Mouse (Mus musculus) large intestine, adult 2 months (tissue): ENCODE data around the gene Cage1. TPM values are rescaled to one million over a fixed set of nuclear protein-coding genes. Genes with fewer than 3 reads are reported as not detected.

Source experiments
- DNase-seq: peaks from one replicate; pipeline ENCODE4 v3.0.0-alpha.2; 2012; ENCODE audit warnings: low read depth, low spot score
- WGBS: fragments of 180-500 bp; shearing (Covaris S2); methylation state at CpG from one replicate; pipeline ENCODE4 v1.1.7; 2018; 5-methylcytosine and 5-hydroxymethylcytosine counted together
- polyA plus RNA-seq: library from polyadenylated mRNA; depleted of rRNA; stranded (reverse); fragments of >200 nt; gene quantifications from 2 replicates; pipeline ENCODE4 v1.2.3, GENCODE M21; 2012; rRNA removed

The Cage1 gene
- polyA plus RNA-seq, result 0.07 and 0.15 TPM in 2 replicates

DNA sequence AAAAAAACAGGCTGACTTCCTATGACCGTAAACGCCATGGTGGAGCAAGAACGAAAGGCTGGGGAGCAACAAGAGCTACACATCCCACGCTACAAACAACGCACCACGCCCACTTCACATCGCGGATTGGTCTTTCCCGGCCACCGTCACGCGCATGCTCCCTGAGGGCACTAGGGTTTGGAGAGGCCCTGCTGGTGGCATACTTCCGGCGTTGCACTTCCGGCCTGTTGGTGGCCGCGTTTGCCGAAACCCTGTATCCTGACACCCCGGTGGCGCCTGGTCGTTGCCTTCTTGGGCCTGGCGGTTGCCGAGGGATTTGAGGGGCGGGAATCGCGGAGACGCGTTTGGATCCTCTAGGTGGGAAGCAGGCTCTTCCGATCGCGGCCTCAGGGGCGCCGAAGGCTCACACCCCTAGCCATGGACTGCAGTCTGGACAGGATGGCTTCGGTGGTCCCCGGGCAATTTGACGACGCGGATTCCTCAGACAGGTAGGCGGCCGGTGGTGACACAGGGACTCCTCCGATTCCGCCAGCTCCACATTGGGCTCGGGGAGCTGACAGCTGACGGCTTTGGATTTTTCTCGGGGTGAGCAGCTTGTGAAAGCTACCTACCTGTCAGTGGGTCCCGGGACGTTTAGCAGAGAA lies at the start of gene Cage1:
Gene Cage1 (minus strand): TSS at position 26 of the 644 bp plus-strand sequence.
- WGBS, result under 1% methylated on average over 47 of the region's 47 CpGs
- peak; percentile 95 for DNase-seq

DNA sequence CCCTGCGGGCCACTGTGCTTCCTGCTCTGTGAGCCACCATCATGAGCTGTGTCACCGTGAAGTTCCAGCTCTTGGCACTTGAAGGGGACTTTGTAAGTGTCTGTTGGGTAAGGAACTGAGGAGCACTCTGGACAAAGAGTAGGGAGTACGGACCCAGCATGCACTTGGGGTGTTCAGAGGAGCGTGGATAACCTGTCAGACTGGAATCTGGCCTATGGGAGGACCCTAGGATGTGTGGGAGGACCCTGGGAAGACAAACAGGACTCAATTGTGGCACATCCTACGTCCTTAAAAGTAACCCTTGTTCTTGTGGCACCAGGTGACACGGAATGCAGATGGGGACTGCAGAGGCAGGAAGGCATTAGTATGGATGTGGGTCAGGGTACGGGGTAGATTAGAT lies 44.3 kb upstream of the Cage1 start:
- WGBS, result 61% methylated on average over 7 of the region's 7 CpGs
- DNase-seq, result no peak

DNA sequence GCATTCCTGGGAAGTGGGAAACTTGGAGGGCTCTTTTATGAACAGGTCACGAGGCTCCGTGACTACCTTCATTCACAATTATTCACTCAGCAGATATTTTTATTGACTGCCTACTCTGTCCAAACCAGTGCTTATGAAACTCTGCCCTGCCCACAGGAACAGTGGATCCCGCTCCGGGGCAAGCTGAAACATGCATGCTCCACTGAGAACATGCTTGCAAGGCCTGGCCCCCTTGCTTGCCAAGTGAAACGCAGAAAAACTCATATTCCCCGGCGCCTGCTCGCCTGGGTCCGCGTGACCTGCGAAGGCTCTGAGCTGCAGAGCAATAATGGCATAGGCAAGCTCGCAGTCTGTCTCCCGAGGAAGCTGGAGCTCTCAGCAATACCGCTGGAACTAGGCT lies 43.9 kb upstream of the Cage1 start:
- WGBS, result 58% methylated on average over 14 of the region's 14 CpGs
- no peak for DNase-seq

DNA sequence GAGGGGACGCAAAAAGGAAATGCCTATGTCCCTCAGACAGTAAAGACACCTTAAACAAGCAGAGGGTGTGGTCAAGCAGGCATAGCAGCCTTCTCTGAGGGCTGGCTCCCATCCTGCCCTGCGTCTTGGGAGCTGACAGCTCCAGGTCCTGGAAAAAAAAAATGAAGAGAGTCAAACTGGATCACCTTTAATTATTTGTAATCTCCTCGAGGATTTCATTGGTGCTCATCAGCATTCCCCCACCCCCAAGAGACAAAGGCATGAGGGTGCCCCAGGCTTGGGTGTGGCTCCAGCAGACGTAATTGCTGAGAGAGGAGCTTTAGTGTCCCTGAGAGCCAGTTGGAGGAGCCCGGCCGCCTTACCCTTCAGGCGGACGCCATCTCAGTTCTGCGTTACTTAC lies 43.1 kb upstream of the Cage1 start:
- WGBS, result 25% methylated on average over 9 of the region's 9 CpGs
- DNase-seq, result no peak

DNA sequence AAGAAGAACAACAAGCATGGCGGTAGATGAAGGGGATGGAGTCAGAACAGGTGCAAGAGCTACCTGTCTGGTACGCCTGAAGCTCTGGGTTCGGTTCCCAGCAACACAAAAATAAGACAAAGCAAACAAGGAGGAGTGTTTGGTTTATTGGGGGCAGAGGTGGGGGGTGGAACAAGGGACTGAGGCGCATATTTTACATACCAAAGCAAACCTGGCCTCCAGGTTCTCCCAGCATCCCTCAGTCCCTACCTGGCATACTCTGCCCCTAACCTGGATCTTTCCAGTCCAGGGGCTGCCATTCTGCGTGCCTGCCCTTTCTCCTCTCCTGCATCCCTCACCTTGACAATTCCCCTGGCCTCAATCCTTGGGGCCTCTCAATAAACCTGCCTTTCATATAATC lies 42.5 kb upstream of the Cage1 start:
- DNase-seq, result no peak
- WGBS, result 77% methylated on average over 5 of the region's 5 CpGs

DNA sequence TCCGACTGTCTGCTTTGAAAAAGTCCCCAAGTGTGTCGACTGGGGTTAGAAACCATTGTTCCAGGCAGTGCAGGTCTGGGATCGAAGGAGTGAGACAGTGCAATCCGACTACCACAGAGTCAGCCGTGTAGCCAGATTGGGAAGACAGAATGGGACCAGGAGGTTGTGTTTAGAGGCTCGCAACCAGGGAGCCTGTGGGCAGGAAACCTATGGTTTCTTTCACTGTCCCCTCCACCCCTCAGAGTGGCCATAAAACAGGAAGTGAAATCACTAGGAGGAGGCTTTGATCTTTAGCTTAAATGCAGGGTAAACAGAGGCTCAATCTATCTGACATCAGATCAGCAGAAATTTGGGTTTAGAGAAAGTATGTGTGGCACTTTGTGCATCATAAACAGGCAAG lies 42.0 kb upstream of the Cage1 start:
- DNase-seq, result no peak
- WGBS, result 61% methylated on average over 6 of the region's 6 CpGs

DNA sequence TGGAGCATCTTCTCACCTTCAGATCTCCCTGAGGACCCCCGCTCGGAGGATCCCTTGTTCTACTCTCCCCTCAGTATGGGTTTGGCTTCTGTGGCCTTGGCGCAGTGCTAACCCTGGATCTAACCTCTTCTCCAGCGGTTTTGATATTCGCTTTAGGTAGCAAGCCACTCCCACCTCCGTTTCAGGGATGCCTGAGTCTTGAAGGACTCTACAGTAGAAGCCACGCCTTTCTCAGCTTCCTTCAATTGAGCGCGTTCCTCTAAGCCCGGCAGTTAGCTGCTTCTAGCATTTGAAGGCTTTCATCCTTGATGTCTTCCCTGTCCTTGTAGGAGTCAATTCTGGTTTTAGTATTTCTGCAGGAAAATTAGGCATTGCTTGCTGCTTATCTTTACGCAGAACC lies 40.2 kb upstream of the Cage1 start:
- DNase-seq, result no peak
- WGBS, result 22% methylated on average over 11 of the region's 11 CpGs

DNA sequence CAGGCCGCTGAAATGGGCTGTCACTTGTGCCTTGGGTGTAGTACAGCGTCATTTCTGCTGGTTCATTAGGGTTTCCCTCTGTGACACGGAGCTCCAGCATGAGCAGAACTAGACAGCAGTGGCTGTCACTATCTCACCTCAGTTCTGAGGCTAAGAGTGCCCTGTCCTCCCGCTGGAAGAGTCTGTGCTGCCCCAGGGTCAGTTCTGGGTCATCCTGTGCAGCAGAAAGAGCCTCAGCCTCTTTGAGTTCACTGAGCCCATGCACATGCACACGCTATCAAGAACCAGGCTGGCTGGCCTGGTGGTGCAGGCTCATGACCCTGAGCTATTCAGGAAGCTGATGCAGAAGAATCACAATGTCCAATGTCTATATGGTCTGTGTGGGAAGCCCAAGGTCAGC lies 37.5 kb upstream of the Cage1 start:
- no peak for DNase-seq
- WGBS, result 51% methylated on average over 5 of the region's 5 CpGs

DNA sequence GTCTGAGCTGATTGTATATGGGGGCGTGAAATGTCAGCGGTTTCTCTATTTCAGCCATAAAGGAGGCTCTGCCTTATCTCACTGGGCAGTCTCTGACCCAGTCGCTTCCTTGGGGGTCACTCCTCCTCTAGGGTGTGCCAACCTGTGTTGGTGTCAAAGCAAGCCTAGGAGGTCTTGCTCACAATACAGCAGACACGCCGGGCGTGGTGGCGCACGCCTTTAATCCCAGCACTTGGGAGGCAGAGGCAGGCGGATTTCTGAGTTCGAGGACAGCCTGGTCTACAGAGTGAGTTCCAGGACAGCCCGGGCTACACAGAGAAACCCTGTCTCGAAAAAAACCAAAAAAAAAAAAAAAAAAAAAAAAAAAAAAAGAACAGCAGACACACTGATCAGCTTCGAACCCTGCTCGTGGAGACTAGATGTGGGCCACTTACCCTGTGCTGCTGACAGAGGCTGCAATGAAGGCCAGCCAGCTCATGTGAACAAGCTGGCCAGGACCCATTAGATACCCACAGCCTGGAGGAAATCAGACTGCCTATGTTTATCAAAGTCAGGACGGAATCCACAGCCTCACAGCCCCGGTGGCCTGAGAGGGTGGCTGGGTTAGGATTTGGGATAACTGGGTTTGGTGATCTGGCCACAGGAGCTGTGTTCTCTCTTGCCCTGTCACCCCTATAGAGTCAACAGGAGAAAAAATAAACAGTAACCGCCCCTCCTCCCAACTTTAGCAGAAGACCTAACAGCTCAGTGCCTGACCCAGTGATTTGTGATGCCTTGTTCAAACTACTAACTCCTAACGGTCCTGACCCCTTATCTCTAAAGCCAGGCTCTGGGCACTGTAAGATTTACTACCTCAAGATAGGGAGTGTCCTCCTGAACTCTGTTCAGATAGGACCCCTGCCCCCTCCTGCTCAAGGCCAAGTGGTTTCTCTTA lies 36.8 kb upstream of the Cage1 start:
- WGBS, result 73% methylated on average over 18 of the region's 18 CpGs

DNA sequence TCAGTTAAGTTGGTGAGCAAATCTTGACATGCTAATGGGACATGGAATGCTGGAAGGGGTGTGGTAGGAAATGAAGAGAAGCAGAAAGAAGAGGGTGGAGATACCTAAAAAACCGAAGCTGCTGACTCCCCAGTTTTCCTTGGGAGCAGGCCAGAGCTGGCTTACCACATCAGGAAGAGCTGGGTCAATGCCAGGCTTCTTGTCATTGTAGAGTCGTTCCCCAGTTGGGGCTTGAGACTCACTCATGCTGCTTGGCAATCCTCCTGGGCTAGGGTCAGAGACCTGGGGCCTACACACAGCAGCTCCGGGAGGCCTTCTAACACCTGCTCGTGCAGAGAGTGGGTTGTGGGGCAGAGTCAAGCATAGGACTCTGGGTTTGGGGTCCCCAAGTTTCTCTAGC lies 34.1 kb upstream of the Cage1 start:
- DNase-seq, result no peak
- WGBS, result 27% methylated on average over 4 of the region's 4 CpGs

More for the DNA sequence above, 36.8 kb upstream of the Cage1 start:
- no peak for DNase-seq

DNA sequence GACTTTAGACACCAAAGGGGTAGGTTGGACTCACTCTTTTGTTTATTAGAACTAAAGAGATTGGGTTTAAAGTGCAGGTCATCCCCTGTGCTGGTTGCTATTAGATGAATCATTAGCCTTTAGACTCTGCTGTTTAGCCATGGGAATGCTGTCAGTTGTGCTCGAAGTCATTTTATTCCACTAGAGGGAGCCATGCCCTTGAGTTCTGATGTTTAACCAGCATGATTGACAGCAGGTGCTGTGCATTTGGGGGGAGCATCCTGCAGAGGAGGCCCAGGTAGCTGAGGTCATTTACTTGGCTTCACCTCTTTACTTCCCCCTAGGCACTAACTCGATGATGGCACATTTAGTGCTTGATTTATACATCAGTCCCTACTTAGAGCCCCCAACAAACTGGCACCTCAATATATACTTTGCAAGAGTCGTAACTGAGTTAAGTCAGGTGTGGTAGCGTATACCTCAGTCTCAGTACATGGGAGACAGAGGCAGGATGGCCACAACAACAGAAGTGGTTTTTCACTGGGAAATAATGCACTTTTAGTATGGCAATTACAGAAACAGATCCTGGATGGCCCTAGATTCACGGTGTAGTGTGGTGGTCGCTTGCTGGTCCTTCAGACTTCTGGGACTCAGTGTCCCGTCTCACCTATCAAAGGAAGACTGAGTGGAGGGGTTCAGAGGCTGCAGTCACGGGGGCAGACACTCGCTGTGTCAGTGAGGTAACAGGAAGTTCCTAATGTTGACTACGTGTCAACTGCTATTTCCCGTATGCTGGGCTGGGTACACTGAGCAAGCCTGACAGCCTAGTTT lies 28.2 kb upstream of the Cage1 start:
- WGBS, result 64% methylated on average over 11 of the region's 11 CpGs
- DNase-seq, result peak; percentile 70

DNA sequence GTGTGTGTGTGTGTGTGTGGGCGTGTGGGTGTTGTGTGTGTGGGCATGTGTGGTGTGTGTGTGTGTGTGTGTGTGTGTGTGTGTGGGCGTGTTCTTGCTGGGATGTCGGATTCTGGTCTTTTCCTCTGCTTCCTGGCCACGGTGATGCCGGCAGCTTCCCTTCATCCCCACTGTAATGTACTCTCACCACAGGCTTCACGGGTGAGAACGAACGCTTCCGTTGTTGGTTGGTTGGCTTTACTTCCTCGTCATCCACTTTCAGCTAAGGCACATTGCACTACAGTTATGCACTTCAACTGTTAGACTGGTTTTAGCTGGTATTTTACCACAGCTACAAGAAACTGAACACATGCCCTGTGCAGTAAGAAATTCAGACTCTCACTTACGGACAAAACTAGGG lies 25.8 kb upstream of the Cage1 start:
- DNase-seq, result no peak
- whole genome bisulfite sequencing, result 90% methylated on average over 11 of the region's 11 CpGs

DNA sequence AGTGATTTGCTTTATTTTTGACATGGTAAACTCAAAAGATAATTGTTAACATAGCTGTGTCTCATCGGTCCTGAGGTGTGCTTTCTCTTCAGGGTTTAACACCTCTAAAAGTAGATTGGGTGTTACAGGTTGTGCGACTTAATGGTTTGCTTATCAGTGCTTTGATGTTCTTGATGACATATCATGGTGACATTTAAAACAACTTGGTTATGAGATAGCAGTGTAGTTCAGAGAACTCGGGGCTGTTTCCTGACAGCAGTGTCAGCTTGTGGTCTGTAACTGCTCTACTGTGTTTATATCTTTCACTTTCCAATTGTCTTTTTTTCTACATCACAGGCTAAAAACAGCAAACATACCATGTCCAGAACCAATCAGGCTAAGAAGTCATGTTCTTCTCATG lies 13.0 kb upstream of the Cage1 start:
- 82% methylated on average over 3 of the region's 3 CpGs for WGBS
- DNase-seq, result no peak

DNA sequence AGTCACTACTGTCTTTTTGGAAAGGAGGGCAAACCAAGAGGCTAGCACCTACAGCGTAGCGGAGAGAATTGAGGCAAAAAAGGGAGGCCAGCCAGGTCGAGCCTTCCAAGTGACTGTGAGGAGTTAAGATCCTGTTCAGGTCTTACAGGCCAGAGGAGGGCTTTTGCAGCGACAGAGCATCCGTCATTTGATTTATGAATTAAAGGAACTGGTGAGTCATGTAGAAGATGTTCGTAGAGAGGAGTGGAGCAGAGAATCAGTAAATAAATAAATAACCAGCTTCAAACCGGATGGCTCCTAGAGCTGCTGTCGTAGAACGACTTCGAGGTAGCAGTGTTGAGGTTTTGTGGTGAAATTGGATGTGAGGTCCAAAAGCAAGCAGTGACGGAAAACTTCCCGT lies 942 bp upstream of the Cage1 start:
- DNase-seq, result no peak
- WGBS, result 14% methylated on average over 12 of the region's 12 CpGs

DNA sequence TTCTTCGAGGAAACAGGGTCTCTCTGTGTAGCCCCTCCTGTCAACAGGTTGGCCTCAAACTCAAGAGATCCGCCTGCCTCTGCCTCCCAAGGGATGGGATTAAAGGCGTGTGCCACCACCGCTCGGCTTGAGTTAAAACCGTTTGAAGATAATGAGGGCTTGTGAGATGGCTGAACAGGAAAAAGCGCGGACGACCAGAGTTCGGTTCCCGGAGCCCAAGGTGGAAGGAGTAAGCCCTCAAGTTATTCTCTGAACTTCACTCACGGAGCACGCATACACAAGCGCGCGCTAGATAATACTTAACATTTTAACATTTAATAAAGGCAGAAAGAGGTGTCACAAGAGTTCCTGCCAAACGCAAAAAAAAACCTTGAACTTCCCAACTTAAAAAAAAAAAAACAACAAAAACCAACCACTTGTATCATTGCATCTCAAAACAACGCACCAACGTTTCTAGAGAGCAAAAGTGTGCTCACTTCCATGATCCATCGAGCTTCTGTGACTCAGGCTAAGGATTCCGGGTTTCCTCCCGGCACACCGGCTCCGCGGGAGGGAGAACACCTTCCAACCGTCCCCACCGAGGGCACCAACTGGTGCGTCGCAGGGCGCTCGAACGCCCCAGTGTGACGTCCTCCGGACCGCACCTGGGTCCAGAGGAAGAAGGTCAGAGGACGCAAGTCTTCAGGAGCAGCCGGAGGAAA lies 376 bp downstream of the Cage1 start, which contains the start of gene Riok1:
Gene Riok1 (plus strand): TSS at position 653 of the 701 bp plus-strand sequence.
- no peak for DNase-seq
- 7% methylated on average over 37 of the region's 37 CpGs for WGBS

DNA sequence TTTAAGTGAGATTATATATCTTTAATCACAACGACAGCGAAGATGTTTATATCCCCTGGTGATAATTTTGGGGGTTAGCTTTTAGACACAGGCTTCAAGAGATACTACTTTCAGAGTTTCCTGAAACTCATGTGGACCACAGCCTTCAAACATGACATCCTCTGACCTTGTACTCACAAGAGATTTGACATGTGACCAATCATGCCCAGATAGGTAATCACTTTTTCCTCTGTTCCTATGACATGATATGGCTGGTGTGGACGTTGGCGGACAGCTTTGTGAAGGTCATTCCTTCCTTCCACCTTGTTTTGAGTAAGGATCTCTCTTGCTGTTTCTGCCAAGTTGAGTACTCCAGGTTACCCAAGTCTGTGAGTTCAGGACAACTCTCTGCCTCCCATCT lies 8.5 kb downstream of the Cage1 start:
- WGBS, result 72% methylated on average over 4 of the region's 4 CpGs
- no peak for DNase-seq

DNA sequence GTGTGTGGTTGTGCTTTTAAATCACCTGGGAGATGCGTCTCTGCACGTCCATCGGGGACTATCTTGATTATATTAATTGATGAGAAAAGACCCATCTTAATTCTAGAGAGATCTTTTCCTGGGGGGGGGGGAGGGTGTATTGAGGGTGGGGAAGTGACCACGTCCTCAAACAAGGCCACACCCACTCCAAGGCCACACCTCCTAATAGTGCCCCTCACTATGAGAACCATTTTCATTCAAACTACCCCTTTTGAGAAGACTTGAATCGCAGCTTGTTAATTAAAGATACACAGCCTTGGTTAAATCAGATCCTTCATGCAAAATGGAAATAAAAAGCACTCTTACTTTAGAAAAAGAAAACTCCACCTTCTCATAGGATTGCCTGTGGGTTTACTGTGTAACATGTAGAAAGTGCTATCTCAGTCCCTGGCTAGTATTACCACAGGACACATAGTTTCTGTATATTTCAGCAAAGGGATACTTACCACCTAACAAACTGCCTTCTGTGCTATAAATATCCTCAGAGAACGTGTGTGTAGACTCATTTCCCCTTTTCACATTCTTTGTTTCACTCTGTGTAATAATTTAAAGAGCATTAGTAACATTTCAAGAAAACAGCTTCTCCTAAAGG lies 9.1 kb downstream of the Cage1 start:
- DNase-seq, result no peak
- 64% methylated on average over 6 of the region's 6 CpGs for WGBS

DNA sequence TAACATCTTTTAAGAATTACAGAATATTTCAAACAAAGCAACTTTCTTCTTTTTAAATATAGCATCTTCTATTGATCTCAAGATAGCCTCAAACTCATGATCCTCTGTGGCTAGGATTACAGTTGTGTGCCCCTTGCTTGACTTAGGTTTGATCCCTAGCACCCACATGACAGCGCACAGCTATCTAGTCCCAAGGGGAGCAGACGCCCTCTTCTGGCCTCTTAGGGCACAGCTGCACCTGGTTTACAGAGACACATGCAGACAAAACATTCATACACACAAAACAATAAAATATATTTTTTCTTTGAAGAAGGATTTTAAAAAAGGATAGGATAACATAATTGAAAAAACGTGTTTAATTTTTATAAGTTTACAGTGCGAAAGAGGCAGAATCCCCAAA lies 11.0 kb downstream of the Cage1 start:
- 51% methylated on average over 4 of the region's 4 CpGs for WGBS
- DNase-seq, result no peak

DNA sequence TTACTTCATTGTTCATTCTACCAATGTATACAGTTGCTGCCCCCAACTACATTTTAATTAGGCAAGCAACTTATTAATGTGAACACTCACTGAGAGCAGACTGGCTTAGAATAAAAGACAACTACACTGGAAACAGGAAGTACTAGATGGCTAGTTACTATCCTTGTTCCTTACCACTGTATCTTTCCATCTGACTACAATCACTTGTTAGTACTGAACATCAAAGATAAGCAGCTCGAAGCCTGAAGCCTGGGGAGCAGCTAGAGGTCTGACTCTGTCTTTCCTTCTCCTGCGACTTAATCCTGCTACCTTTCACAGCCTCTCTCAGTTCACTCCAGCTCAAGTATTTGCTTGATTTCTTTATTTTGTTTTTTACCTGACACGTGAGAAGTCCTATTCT lies 18.1 kb downstream of the Cage1 start:
- WGBS, result 65% methylated on average over 3 of the region's 3 CpGs
- DNase-seq, result no peak
